Mouse (Mus musculus) neural tube, embryonic 12.5 days (tissue): Measurements from ENCODE around the gene Rilp. TPM values are rescaled to one million over a fixed set of nuclear protein-coding genes. Genes with fewer than 3 reads are reported as not detected.
"Not testable (repeated sequence)": the region's sequence is repeated elsewhere in the genome, so short reads cannot be mapped to it uniquely, and the experiment has no call there.

Source experiments
- ATAC-seq: fragments of 200-750 bp; cut with Nextera tagmentation; 2 replicates; pipeline ENCODE4 v1.8.0; 2017; ENCODE audit warnings: low read depth, mild to moderate bottlenecking, moderate TSS enrichment, moderate library complexity; ENCODE audit not compliant: low FRiP score
- H3K27ac ChIP-seq: fragments of 300-500 bp; sonication (generic); 2 replicates; pipeline ENCODE4 v1.5.1; 2016
- H3K27me3 ChIP-seq: fragments of 300-500 bp; sonication (generic); replicated peaks from 2 replicates; pipeline ENCODE4 v1.6.1; 2016; ENCODE audit warnings: mild to moderate bottlenecking
- H3K36me3 ChIP-seq: fragments of 300-500 bp; sonication (generic); 2 replicates; pipeline ENCODE4 v1.6.1; 2016; ENCODE audit warnings: mild to moderate bottlenecking
- H3K4me1 ChIP-seq: fragments of 300-500 bp; sonication (generic); 2 replicates; pipeline ENCODE4 v1.6.1; 2016
- H3K4me2 ChIP-seq: fragments of 300-500 bp; sonication (generic); replicated peaks from 2 replicates; pipeline ENCODE4 v1.6.1; 2016; ENCODE audit warnings: mild to moderate bottlenecking
- H3K4me3 ChIP-seq: fragments of 300-500 bp; sonication (generic); 2 replicates; pipeline ENCODE4 v1.5.1; 2016
- H3K9ac ChIP-seq: fragments of 300-500 bp; sonication (generic); 2 replicates; pipeline ENCODE4 v1.6.1; 2016; ENCODE audit warnings: mild to moderate bottlenecking
- H3K9me3 ChIP-seq: fragments of 300-500 bp; sonication (generic); 2 replicates; pipeline ENCODE4 v1.6.1; 2016; ENCODE audit warnings: mild to moderate bottlenecking
- WGBS: fragments of 180-500 bp; shearing (Covaris S2); methylation state at CpG from one replicate; pipeline ENCODE4 v1.1.7; 2016; 5-methylcytosine and 5-hydroxymethylcytosine counted together
- microRNA counts: library from miRNA; unstranded; fragments of <30 nt; microRNA quantifications from one replicate; lab custom pipeline; 2017
- microRNA-seq: library from miRNA; unstranded; fragments of <30 nt; microRNA quantifications from one replicate; pipeline ENCODE4, GENCODE M21; 2017
- polyA plus RNA-seq: library from polyadenylated mRNA; unstranded; fragments of >200 nt; fragmentation: Nextera tagmentation; extraction: Ambion mirVana; gene quantifications from 2 replicates; pipeline ENCODE4 v1.2.1, GENCODE M21; 2016

Rilp gene
- polyA plus RNA-seq, 1 experiment from 2014 or later: 0.76 TPM

DNA sequence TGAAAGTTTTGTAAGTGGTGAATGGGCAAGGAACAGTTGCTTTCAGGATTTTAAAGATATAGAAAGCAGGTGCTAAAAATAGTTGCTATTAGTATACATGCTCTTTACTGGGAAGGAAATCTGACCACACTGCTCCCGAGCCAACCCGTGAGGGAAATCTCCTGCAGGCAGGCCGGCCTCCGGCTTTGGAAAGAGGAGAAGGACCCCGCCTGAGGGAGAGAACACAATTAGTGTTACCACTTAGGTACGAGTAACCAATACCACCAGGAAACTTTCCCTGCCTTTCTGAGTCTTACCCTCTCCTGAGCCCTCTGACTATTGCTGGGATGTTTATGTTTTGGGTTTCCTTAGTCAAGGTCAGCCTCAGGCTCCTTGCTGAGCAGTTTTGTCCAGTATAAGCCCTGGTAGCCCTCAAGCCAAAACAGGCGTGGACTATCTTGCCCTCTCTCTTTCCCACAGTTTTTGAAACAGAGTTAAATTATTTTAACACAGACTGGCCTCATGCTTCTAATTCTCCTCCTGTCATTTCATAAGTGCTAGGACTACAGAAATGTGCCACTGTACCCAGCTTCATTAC lies 43.1 kb downstream of the Rilp start:
- Histone ChIP-seq H3K4me1 (peaks cover 26% of the 10 kb centered on the region), H3K27ac (no peak overlapping the region), H3K4me2 (no peak overlapping the region), H3K9me3 (no peaks in the 10 kb centered on the region), H3K27me3 (no peaks in the 10 kb centered on the region), H3K4me3 (no peak overlapping the region), H3K9ac (no peak overlapping the region), H3K36me3 (peaks cover 5% of the 10 kb centered on the region)
- ATAC-seq: no peak
- 74% methylated on average over 7 of the region's 7 CpGs for WGBS

DNA sequence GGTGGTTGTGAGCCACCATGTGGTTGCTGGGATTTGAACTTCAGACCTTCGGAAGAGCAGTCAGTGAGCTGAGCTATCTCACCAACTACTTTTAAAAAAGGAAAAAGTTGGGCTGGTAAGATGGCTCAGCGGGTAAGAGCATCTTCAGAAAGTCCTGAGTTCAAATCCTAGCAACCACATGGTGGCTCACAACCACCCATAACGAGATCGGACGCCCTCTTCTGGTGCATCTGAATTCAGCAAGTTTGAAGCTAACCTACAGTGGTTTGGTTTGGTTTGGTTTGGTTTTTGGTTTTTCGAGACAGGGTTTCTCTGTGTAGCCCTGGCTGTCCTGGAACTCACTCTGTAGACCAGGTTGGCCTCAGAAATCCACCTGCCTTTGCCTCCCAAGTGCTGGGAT lies 46.1 kb downstream of the Rilp start:
- not testable (repeated sequence) for H3K27ac ChIP-seq, H3K4me2 ChIP-seq, H3K4me3 ChIP-seq, H3K27me3 ChIP-seq, H3K9me3 ChIP-seq, ATAC-seq, H3K9ac ChIP-seq
- 95% methylated on average over 6 of the region's 6 CpGs for WGBS
- peaks cover 12% of the 10 kb centered on the region for H3K4me1 ChIP-seq
- peaks cover 14% of the 10 kb centered on the region for H3K36me3 ChIP-seq

DNA sequence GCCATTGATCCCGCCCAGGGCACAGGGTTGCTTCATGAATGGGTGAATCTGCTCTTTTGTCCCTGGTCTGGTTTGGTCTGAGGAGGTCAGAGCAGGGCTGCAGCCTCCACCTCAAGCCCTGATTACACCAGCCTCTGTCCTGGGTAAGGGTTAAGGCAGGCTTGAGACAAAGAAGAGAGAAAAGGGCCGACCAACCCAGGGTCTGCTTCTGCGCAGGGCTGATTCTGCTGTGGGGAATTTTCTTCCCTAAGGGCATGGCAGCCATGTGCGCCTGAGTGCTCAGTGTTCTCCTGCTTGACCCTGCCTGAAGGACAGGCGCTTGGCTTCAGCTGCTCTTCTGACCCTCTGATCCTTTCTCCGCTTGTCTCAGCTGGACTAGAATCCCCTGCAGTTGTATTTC lies 47.2 kb downstream of the Rilp start:
- H3K4me2 ChIP-seq: no peak overlapping the region
- H3K9ac ChIP-seq: no peak overlapping the region
- ATAC-seq: no peak
- H3K4me3 ChIP-seq: no peak overlapping the region
- peaks cover under 1% of the 10 kb centered on the region for H3K4me1 ChIP-seq
- no peaks in the 10 kb centered on the region for H3K27me3 ChIP-seq
- WGBS: 74% methylated on average over 6 of the region's 6 CpGs
- peaks cover 16% of the 10 kb centered on the region for H3K36me3 ChIP-seq
- no peaks in the 10 kb centered on the region for H3K9me3 ChIP-seq
- H3K27ac ChIP-seq: no peak overlapping the region

DNA sequence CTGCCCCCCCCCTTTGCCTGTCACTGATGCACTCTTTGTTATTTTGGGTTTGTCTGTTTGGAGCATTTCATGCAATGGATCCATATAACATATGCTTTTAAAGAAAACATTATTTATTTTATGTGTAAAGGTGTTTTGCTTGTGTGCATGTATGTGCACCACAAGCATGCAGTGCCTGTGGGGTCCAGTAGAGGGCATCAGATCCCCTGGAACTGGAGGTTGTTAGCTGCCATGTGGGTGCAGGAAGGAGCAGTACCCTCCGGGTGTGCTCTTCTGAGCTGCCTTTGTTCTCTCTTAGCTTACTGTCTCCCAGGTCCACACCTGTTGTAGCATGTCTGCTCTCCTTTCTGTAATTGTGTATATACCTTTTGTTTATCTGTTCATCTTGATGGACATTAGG lies 48.2 kb downstream of the Rilp start:
- Histone ChIP-seq H3K27ac (no peak overlapping the region), H3K9ac (no peak overlapping the region), H3K4me3 (no peak overlapping the region), H3K9me3 (no peaks in the 10 kb centered on the region), H3K27me3 (no peaks in the 10 kb centered on the region), H3K36me3 (peaks cover 24% of the 10 kb centered on the region), H3K4me1 (no peaks in the 10 kb centered on the region), H3K4me2 (no peak overlapping the region)
- no peak for ATAC-seq
- WGBS: 91% methylated on average over 1 of the region's 1 CpGs

GRCm38 (mm10) chr11:75559870-75560504 lies 50.1 kb downstream of the Rilp start:
- Histone ChIP-seq H3K4me2 (no peak overlapping the region), H3K27ac (no peak overlapping the region), H3K4me1 (no peaks in the 10 kb centered on the region), H3K9me3 (no peaks in the 10 kb centered on the region), H3K4me3 (no peak overlapping the region), H3K27me3 (no peaks in the 10 kb centered on the region), H3K9ac (no peak overlapping the region), H3K36me3 (peaks cover 37% of the 10 kb centered on the region)
- WGBS: 90% methylated on average over 8 of the region's 8 CpGs
- no peak for ATAC-seq

DNA sequence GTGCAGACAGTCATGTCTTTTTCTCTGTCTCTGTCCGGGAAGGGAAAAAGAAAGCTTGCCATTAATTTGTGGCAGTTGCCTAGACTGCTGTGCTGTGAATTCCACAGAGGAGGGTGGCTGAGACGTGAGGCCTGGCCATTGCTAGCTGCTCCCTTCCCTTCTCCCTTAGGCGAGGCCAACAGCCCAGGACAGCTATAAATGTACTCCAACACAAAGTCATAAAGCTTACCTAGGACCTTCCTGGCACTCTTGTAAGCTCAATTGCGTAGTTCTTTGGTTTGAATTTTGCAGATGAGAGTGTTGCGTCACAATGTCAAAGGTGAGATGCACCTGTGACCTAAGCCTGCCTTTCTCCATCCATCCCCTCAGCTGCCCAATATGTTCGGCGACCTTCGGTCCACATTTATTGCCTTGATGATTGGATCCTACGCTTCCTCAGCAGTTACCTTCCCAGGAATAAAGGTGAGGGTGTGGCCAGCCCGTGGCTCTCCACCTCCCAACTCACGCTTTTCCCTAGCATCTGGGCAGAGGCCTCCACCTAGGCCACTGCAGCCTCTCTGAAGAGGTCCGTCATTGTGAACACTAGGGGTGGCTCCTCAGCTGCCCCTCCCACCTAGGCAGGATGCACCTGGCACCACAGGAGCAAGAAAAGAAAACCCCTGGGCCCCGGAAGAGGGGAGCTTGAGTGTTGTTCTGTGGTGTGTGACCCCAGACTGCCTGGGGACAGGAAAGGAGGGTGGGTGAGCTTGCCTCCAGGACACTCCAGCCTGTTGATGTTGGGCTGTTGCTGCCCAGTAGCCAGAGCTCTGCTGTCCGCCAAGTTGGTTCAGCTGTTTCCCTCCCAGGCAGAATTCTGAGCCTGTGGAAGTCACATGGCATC lies 50.9 kb downstream of the Rilp start:
- Histone ChIP-seq H3K27me3 (no peaks in the 10 kb centered on the region), H3K4me3 (no peak overlapping the region), H3K4me2 (no peak overlapping the region), H3K9ac (no peak overlapping the region), H3K27ac (no peak overlapping the region), H3K36me3 (peaks cover 38% of the 10 kb centered on the region), H3K4me1 (no peaks in the 10 kb centered on the region), H3K9me3 (no peaks in the 10 kb centered on the region)
- no peak for ATAC-seq
- WGBS: 74% methylated on average over 14 of the region's 14 CpGs

- WGBS: 88% methylated on average over 5 of the region's 5 CpGs
- no peak overlapping the region for H3K27ac ChIP-seq
- no peak overlapping the region for H3K4me3 ChIP-seq
- H3K27me3 ChIP-seq: no peaks in the 10 kb centered on the region
- H3K4me2 ChIP-seq: no peak overlapping the region
- H3K9me3 ChIP-seq: no peaks in the 10 kb centered on the region
- ATAC-seq: no peak
- H3K9ac ChIP-seq: no peak overlapping the region
- H3K36me3 ChIP-seq: peaks cover 42% of the 10 kb centered on the region
- H3K4me1 ChIP-seq: no peaks in the 10 kb centered on the region
Measured at GRCm38 (mm10) chr11:75561410-75561791, 51.5 kb downstream of the Rilp start.

MicroRNA genes within 50 kb of the gene (microRNA counts, 519-probe panel; counts per million panel counts)
- 6,201 counts per million, percentile 91 among the panel's probes with 10 or more counts for microRNA mmu-miR-22 (lab: Ali Mortazavi, UCI)

Small RNAs within 50 kb of the gene (microRNA-seq; reads per million reads assigned to microRNA genes)
- 3,039 reads per million, percentile 86 among the genes with 10 or more reads in this experiment for gene Mir22
- not detected for gene Mir3971

Other genes starting within 250 kb of the Rilp start
- gene Rpa1, start 161.8 kb upstream of the Rilp start, polyA plus RNA-seq: 95.9 and 103 TPM in 2 replicates
- gene Smyd4, start 161.7 kb upstream of the Rilp start, polyA plus RNA-seq: 13.5 and 15.1 TPM in 2 replicates
- 72.8 and 73.2 TPM in 2 replicates for gene Serpinf1, start 87.4 kb upstream of the Rilp start, polyA plus RNA-seq
- gene Serpinf2, start 70.5 kb upstream of the Rilp start, polyA plus RNA-seq: 0.18 and 0.40 TPM in 2 replicates
- gene Wdr81, start 55.4 kb upstream of the Rilp start, polyA plus RNA-seq: 8.2 and 9.0 TPM in 2 replicates
- 8.3 and 8.6 TPM in 2 replicates for gene Tlcd2, start 48.4 kb upstream of the Rilp start, polyA plus RNA-seq
- 68.3 and 69.2 TPM in 2 replicates for gene Prpf8, start 23.3 kb upstream of the Rilp start, polyA plus RNA-seq
- 4.9 and 5.8 TPM in 2 replicates for gene Scarf1, start 3.4 kb downstream of the Rilp start, polyA plus RNA-seq
- gene Slc43a2, start 21.6 kb downstream of the Rilp start, polyA plus RNA-seq: 14.2 and 17.1 TPM in 2 replicates
- gene Pitpna, start 78.0 kb downstream of the Rilp start, polyA plus RNA-seq: 134 and 140 TPM in 2 replicates
- 31.4 and 31.5 TPM in 2 replicates for gene Inpp5k, start 120.9 kb downstream of the Rilp start, polyA plus RNA-seq
- 14.0 and 16.8 TPM in 2 replicates for gene Myo1c, start 140.4 kb downstream of the Rilp start, polyA plus RNA-seq
- gene Crk, start 169.2 kb downstream of the Rilp start, polyA plus RNA-seq: 127 and 137 TPM in 2 replicates
- 1,355 and 1,381 TPM in 2 replicates for gene Ywhae, start 222.8 kb downstream of the Rilp start, polyA plus RNA-seq